Mouse (Mus musculus) hindbrain, embryonic 15.5 days (tissue): ENCODE results near the gene Gm1113. TPM values are rescaled to one million over a fixed set of nuclear protein-coding genes. Genes with fewer than 3 reads are reported as not detected.
A peak's percentile ranks its signal among the peaks of the same experiment; 100 is the strongest.

Experiments
- ATAC-seq: fragments of 200-750 bp; cut with Nextera tagmentation; 2 replicates; pipeline ENCODE4 v1.8.0; 2017; ENCODE audit warnings: low read depth, moderate number of reproducible peaks, moderate TSS enrichment; ENCODE audit not compliant: low FRiP score
- H3K27ac ChIP-seq: fragments of 300-500 bp; sonication (generic); replicated peaks from 2 replicates; pipeline ENCODE4 v1.5.1; 2015; ENCODE audit warnings: mild to moderate bottlenecking, inconsistent platforms
- H3K27me3 ChIP-seq: fragments of 300-500 bp; sonication (generic); 2 replicates; pipeline ENCODE4 v1.6.1; 2015; ENCODE audit warnings: control low read depth, inconsistent platforms
- H3K36me3 ChIP-seq: fragments of 300-500 bp; sonication (generic); 2 replicates; pipeline ENCODE4 v1.6.1; 2015; ENCODE audit warnings: control low read depth, inconsistent platforms
- H3K4me1 ChIP-seq: fragments of 300-500 bp; sonication (generic); replicated peaks from 2 replicates; pipeline ENCODE4 v1.6.1; 2015; ENCODE audit warnings: control low read depth, inconsistent platforms
- H3K4me2 ChIP-seq: fragments of 300-500 bp; sonication (generic); 2 replicates; pipeline ENCODE4 v1.6.1; 2015; ENCODE audit warnings: moderate library complexity, mild to moderate bottlenecking, inconsistent platforms
- H3K4me3 ChIP-seq: fragments of 300-500 bp; sonication (generic); 2 replicates; pipeline ENCODE4 v1.5.1; 2015; ENCODE audit warnings: mild to moderate bottlenecking, inconsistent platforms
- H3K9ac ChIP-seq: fragments of 300-500 bp; sonication (generic); 2 replicates; pipeline ENCODE4 v1.6.1; 2015; ENCODE audit warnings: inconsistent platforms
- H3K9me3 ChIP-seq: fragments of 300-500 bp; sonication (generic); 2 replicates; pipeline ENCODE4 v1.6.1; 2016; ENCODE audit warnings: control low read depth, inconsistent platforms
- WGBS: fragments of 180-500 bp; shearing (Covaris S2); methylation state at CpG from one replicate; pipeline ENCODE4 v1.1.7; 2015; 5-methylcytosine and 5-hydroxymethylcytosine counted together
- polyA plus RNA-seq: library from polyadenylated mRNA; unstranded; fragments of >200 nt; fragmentation: Nextera tagmentation; extraction: Ambion mirVana; gene quantifications from 2 replicates; pipeline ENCODE4 v1.2.1, GENCODE M21; 2015

Gene Gm1113
- polyA plus RNA-seq, 1 experiment from 2014 or later, result not detected

DNA sequence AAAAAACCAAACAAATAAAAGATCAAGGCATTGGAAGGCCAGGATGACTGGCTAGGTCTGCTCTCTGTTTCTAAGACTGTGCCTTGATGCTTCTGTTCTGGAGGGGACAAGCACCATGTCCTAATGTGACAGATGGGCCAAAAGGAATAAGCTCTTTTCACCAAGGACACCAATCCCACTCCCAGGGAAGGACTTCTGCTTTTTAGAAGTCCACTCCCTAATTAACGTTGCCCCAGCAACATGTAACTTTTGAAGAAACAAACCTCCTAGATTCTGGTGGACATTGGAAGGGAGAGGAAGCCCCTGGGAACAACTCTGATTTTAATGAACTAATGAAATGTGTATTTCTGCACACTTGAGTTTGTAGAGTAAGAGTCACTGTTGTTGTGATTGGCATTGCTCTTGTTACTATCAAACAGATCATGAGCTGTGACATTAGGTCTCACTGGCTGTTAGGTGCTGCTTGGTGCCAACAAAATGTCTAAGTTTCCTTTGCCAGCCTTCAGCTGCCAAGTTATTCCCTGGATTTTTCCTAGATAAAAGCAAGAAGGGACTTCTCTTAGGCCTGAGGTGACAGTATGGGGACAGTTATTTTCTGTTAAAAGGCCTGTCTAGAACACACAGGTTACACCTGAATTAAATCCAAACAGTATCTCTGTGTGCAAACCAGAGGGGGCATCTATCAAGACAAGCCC lies 4.9 kb upstream of the Gm1113 start:
- Histone ChIP-seq H3K9me3 (no peaks in the 10 kb centered on the region), H3K27ac (no peak overlapping the region), H3K27me3 (no peaks in the 10 kb centered on the region), H3K4me3 (no peak overlapping the region), H3K4me2 (no peak overlapping the region), H3K9ac (no peak overlapping the region), H3K4me1 (peaks cover 20% of the 10 kb centered on the region), H3K36me3 (no peaks in the 10 kb centered on the region)
- 62% methylated on average over 1 of the region's 1 CpGs for WGBS
- 0 out of 2 replicates have a peak, but pooled peaks have one; percentile 25 for ATAC-seq

DNA sequence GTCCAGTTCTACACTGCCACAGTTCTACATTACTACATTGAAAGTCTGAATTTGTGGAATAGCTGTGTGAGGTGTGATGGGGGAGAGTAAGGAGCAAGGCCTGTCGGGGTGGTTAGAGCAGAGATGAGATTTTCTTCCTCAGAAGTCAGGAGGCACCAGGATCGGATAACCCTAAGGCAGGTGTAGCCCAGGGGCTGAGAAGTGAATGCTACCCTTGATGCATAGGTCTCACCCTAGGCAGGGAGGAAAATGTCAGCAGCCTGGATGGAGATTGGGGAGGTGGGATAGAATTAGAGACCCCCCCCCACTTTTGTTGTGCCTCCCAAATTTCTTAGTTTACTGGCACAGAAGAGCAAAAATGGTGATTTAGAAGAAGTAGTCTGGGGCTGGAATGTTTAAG lies 4.2 kb upstream of the Gm1113 start:
- 82% methylated on average over 2 of the region's 2 CpGs for WGBS
- Histone ChIP-seq H3K4me2 (no peak overlapping the region), H3K4me1 (peaks cover 20% of the 10 kb centered on the region), H3K4me3 (no peak overlapping the region), H3K27me3 (no peaks in the 10 kb centered on the region), H3K9ac (no peak overlapping the region), H3K27ac (no peak overlapping the region), H3K36me3 (no peaks in the 10 kb centered on the region), H3K9me3 (no peaks in the 10 kb centered on the region)
- ATAC-seq, result no peak

DNA sequence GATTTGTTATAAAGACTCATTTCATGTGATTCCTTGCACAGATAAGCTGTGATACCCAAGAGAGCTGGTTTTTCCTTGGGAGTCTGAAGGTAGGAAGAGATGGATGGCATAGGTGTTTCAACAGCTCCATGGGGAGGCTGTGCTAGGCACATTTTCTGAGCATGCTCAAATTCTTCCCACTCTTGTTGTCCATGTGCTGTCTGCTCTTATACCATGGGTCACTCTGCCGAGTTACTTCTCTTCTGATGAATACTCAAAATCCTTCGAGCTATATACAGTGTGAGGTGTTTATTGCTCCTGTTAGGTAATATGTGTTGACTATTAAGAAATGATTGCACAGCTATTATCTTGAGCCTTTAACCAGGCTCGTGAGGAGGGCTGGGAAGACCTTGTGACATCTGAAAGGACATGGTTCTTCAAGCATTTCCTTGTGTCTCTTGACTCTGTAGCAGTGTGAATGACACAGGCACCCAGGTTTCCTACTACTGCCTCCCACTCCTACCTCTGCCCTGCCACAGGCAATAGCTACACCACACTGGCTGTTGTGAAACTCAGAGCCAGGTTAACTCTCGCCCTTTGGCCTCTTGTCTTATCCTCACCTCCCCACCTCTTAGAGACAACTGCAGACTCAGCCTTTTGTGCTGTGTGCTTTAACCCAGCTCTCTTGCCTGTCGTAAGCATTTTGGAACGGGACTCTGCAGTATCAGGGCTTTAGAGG lies 2.7 kb upstream of the Gm1113 start:
- Histone ChIP-seq H3K27me3 (no peaks in the 10 kb centered on the region), H3K9ac (no peak overlapping the region), H3K4me3 (no peak overlapping the region), H3K4me2 (no peak overlapping the region), H3K36me3 (no peaks in the 10 kb centered on the region), H3K27ac (no peak overlapping the region), H3K9me3 (no peaks in the 10 kb centered on the region), H3K4me1 (peaks cover 20% of the 10 kb centered on the region)
- WGBS, result 82% methylated on average over 6 of the region's 6 CpGs
- no peak for ATAC-seq

DNA sequence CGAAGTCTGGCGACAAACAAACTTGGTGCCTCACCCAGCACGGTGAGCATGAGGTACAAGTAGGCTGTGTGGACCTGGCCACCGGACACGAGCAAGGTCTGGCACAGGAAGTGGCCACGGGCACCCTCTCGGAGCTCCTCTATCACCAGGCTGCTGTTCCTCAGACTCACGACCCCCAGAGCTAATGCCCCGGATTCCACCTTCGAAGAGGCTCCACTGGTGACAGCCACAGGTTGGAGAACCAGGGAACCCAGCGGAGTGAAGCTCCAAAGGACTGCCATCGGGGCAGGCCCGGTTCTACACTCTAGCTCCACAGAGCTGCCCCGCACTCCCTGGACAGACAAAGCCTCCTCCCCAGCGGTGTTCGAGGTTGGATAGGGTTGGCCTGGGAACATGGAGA lies 1.4 kb downstream of the Gm1113 start:
- whole genome bisulfite sequencing, result 94% methylated on average over 16 of the region's 16 CpGs
- Histone ChIP-seq H3K27me3 (no peaks in the 10 kb centered on the region), H3K27ac (no peak overlapping the region), H3K9ac (no peak overlapping the region), H3K4me2 (no peak overlapping the region), H3K4me3 (no peak overlapping the region), H3K9me3 (no peaks in the 10 kb centered on the region), H3K36me3 (no peaks in the 10 kb centered on the region), H3K4me1 (no peaks in the 10 kb centered on the region)
- ATAC-seq, result no peak

DNA sequence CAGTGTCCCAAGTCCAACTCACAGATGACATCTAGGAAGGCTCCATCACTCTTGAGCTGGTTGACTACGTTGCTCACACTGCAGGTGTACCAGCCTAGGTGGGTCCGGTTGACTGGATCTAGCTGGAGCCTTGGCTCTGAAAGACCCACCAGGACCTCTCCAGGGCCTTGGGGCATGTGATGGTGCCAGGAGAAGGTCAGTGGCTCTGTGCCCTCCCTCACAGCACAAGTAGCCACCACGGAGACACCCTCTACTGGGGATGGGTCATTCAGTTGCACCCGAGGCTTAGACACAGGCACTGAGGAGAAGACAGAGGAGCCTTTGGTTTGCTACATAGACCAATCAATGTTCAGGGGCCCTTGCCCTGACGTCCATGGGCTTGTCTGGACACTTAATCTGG lies 1.9 kb downstream of the Gm1113 start:
- H3K36me3 ChIP-seq, result no peaks in the 10 kb centered on the region
- H3K9me3 ChIP-seq, result no peaks in the 10 kb centered on the region
- H3K4me3 ChIP-seq, result no peak overlapping the region
- H3K27ac ChIP-seq, result no peak overlapping the region
- H3K27me3 ChIP-seq, result no peaks in the 10 kb centered on the region
- 84% methylated on average over 5 of the region's 5 CpGs for WGBS
- no peak overlapping the region for H3K4me2 ChIP-seq
- no peak overlapping the region for H3K9ac ChIP-seq
- no peak for ATAC-seq
- no peaks in the 10 kb centered on the region for H3K4me1 ChIP-seq

DNA sequence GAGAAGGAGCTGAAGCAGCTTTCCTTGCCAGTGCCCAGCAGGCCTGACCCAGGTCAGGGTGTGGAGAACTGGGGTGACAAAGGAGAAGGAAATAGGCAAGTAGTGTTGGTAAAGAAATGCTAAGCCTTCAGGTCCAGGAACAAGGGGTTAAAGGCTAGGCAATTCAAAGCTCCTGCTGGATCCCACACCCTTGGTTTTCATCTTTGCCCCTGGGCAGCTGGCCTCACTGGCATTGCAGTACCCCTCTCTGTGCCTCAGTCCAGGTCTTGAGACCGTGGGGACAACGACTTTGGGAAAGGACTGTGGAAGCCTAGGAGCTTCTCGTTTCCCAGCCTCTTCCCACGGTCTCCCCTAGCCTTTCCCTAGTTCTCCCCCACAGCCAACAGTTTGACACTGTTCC lies 4.2 kb downstream of the Gm1113 start:
- 91% methylated on average over 4 of the region's 4 CpGs for WGBS
- no peaks in the 10 kb centered on the region for H3K27me3 ChIP-seq
- H3K27ac ChIP-seq, result no peak overlapping the region
- H3K4me3 ChIP-seq, result no peak overlapping the region
- ATAC-seq, result no peak
- no peak overlapping the region for H3K9ac ChIP-seq
- no peaks in the 10 kb centered on the region for H3K36me3 ChIP-seq
- H3K4me2 ChIP-seq, result no peak overlapping the region
- no peaks in the 10 kb centered on the region for H3K4me1 ChIP-seq
- H3K9me3 ChIP-seq, result no peaks in the 10 kb centered on the region

DNA sequence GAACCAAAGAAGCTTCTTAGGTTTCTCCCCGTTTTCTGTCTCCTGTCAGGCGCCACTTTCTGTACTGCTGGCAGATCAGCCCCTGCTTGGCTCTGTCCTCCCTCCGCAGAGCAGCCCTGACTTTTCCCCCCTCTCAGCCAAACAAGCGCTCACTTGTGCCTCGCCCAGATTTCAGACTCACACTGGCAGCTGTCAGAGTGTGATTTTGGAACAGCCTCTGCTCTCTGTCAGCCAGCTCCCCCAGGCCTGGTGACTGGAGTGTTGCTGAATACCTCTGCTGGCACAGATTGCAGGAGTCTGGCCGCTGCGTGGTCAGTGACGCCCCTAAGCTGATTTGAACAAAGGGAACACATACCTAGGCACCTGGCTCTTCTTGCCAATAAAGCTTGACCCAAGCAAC lies 9.8 kb downstream of the Gm1113 start:
- peak; percentile 59 for ATAC-seq
- Histone ChIP-seq H3K9me3 (no peaks in the 10 kb centered on the region), H3K27ac (0 out of 2 replicates have a peak overlapping the region, but pooled peaks have one; percentile 12)

DNA sequence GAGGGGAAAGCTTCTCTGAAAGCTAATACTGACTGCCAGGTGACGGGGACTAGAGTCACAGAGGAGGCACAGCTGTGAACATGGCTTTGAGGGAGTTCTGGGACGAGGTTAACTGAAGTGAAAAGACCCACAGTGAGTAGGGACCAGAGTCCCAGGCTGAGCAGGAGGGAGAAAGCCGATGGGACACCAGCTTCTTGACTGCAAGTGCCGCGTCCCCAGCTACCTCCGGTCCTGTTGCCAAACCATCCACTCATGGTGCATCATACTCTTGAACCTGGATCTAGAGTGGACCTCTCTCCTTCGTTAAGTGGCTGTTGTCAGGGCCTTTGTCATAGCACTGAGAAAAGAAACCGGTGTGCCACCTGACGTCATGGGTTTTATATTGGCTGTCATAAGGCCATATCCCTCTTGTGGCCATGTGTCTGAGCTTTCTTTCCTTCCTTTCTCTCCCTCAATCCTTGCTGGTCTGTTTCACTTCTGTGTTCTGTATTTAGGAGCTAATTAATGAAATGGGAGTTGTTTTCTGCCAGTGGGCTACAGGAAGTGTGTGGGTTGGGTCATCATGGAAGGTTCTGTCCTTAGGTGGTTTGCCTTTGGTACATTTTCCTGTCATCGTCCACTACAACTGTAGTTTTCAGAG lies 15.6 kb downstream of the Gm1113 start:
- WGBS, result 90% methylated on average over 10 of the region's 10 CpGs
- no peaks in the 10 kb centered on the region for H3K27me3 ChIP-seq
- H3K9me3 ChIP-seq, result no peaks in the 10 kb centered on the region
- H3K4me3 ChIP-seq, result no peak overlapping the region
- peaks cover 13% of the 10 kb centered on the region; the same call in 1 of the 2 replicates for H3K36me3 ChIP-seq
- H3K9ac ChIP-seq, result no peak overlapping the region
- H3K27ac ChIP-seq, result no peak overlapping the region
- no peak overlapping the region for H3K4me2 ChIP-seq
- no peak for ATAC-seq
- H3K4me1 ChIP-seq, result no peaks in the 10 kb centered on the region

More for the DNA sequence above, 9.8 kb downstream of the Gm1113 start:
- no peaks in the 10 kb centered on the region for H3K27me3 ChIP-seq
- no peak overlapping the region for H3K4me3 ChIP-seq
- no peak overlapping the region for H3K4me2 ChIP-seq
- peaks cover 9% of the 10 kb centered on the region; the same call in 1 of the 2 replicates for H3K4me1 ChIP-seq
- H3K36me3 ChIP-seq, result no peaks in the 10 kb centered on the region
- no peak overlapping the region for H3K9ac ChIP-seq
- 53% methylated on average over 8 of the region's 8 CpGs for WGBS

DNA sequence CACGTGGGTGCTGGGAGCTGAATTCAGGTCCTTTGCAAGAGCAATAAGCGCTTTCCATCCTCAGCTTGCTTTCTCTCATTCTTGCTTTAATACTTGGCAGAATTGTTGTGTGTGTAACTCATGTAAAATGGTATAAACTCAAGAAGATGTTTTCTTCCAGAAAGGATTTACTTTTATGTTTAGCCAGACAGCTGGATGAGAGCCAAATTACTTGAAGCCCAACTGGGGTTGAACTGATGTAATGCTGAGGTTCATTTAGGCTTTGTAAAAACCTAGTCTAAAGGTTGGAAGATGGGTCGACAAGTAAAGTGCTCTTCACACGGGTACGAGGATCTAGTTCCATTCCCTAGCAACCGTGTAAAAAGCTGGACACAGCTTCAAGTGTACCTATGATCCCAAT lies 18.1 kb downstream of the Gm1113 start:
- ATAC-seq, result no peak
- Histone ChIP-seq H3K4me1 (no peaks in the 10 kb centered on the region), H3K9me3 (no peaks in the 10 kb centered on the region)

DNA sequence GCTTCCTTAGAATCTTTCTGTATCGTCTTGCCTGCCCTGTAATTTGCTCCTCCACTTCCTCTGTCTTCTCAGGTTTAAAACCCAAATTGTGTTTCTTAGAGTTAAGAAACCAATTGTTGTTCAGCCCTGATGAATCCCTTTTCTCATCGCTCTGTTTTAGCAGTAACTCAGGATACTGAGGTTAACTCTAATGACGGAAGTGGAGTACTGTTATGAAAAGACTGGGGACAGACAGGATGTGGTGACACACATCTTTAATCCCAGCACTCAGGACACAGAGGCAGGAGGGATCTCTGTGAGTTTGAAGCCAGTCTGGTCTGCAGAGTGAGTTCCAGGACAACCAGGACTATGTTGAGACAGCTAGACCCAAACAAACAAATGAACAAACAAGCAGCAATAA lies 22.6 kb downstream of the Gm1113 start:
- no peaks in the 10 kb centered on the region for H3K27me3 ChIP-seq
- H3K36me3 ChIP-seq, result peaks cover 10% of the 10 kb centered on the region; the same call in 1 of the 2 replicates
- no peaks in the 10 kb centered on the region for H3K4me1 ChIP-seq
- no peaks in the 10 kb centered on the region for H3K9me3 ChIP-seq
- H3K9ac ChIP-seq, result no peak overlapping the region
- H3K27ac ChIP-seq, result no peak overlapping the region
- H3K4me2 ChIP-seq, result no peak overlapping the region
- no peak overlapping the region for H3K4me3 ChIP-seq
- 75% methylated on average over 3 of the region's 3 CpGs for WGBS
- no peak for ATAC-seq

More for the DNA sequence above, 18.1 kb downstream of the Gm1113 start:
- WGBS, result 77% methylated on average over 6 of the region's 6 CpGs
- H3K9ac ChIP-seq, result no peak overlapping the region
- H3K36me3 ChIP-seq, result peaks cover 13% of the 10 kb centered on the region; the same call in 1 of the 2 replicates
- H3K27ac ChIP-seq, result no peak overlapping the region
- no peak overlapping the region for H3K4me3 ChIP-seq
- no peak overlapping the region for H3K4me2 ChIP-seq
- no peaks in the 10 kb centered on the region for H3K27me3 ChIP-seq

DNA sequence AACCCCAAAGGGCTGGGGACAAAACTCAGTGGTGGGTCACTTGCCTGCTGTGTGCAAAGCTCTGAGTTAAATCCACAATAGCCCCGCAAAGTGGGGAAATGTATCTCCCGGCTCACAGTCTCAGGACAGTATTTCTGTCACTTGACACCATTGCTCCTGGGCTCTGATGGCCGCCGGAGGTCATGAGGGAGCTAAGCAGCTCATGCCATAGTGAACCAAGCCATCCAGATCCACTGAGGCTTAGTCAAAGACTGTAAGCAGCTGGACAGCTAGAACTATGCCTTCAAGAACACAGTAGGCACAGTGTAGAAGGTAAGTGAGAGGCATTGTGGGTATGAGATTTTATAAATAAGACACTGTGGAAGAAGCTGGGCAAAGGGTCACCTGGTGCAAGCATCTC lies 23.1 kb downstream of the Gm1113 start:
- H3K4me3 ChIP-seq, result no peak overlapping the region
- WGBS, result 64% methylated on average over 4 of the region's 4 CpGs
- H3K27me3 ChIP-seq, result no peaks in the 10 kb centered on the region
- no peaks in the 10 kb centered on the region for H3K4me1 ChIP-seq
- H3K36me3 ChIP-seq, result peaks cover 10% of the 10 kb centered on the region; the same call in 1 of the 2 replicates
- no peak overlapping the region for H3K4me2 ChIP-seq
- no peak for ATAC-seq
- no peak overlapping the region for H3K27ac ChIP-seq
- H3K9me3 ChIP-seq, result no peaks in the 10 kb centered on the region
- no peak overlapping the region for H3K9ac ChIP-seq

DNA sequence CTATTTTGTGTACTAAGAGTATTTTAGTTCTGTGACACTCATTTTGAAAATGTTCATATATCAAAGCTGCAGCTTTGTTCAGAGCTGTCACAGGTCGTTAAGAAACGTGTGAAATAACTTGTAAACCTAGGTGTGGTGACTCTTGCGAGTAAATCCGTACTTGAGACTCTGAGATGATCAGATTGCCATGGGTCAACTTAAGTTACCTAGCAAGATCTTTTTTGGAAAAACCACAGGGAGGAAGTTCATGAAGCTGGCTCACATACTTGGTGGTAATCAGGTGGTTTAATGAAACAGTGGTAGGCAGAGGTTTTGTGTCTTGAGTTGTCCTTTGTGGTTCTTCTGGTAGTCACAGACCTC lies 24.4 kb downstream of the Gm1113 start:
- Histone ChIP-seq H3K36me3 (peaks cover 15% of the 10 kb centered on the region), H3K9me3 (no peaks in the 10 kb centered on the region), H3K4me3 (no peak overlapping the region), H3K9ac (no peak overlapping the region), H3K27me3 (no peaks in the 10 kb centered on the region), H3K4me1 (no peaks in the 10 kb centered on the region), H3K27ac (no peak overlapping the region), H3K4me2 (no peak overlapping the region)
- no peak for ATAC-seq
- WGBS, result 60% methylated on average over 4 of the region's 4 CpGs
